Mouse (Mus musculus): ENCODE data around the gene Camta2. TPM values are rescaled to one million over a fixed set of nuclear protein-coding genes. Genes with fewer than 3 reads are reported as not detected.

Gene Camta2
- polyA plus RNA-seq, 1 experiment from 2014 or later, result 9.8 TPM

GRCm38 (mm10) chr11:70706127-70706526, 18.2 kb upstream of the Camta2 start:
- H3K36me3 ChIP-seq, result peaks cover 88% of the 10 kb centered on the region
- peaks cover 20% of the 10 kb centered on the region for H3K4me1 ChIP-seq
- H3K27ac ChIP-seq (replicated peaks), result no peak overlapping the region
- H3K27me3 ChIP-seq (ENCODE audit: low read depth, poor library complexity, severe bottlenecking), result no peaks in the 10 kb centered on the region
- H3K9me3 ChIP-seq (replicated peaks), result no peaks in the 10 kb centered on the region
- 77% methylated on average over 3 of the region's 3 CpGs for WGBS
- no peak overlapping the region for H3K4me3 ChIP-seq
- no peak for DNase-seq (ENCODE audit: low spot score)

GRCm38 (mm10) chr11:70702781-70703180, 14.9 kb upstream of the Camta2 start:
- DNase-seq (ENCODE audit: low spot score), result no peak
- H3K27ac ChIP-seq (replicated peaks), result no peak overlapping the region
- no peaks in the 10 kb centered on the region for H3K9me3 ChIP-seq (replicated peaks)
- H3K36me3 ChIP-seq, result peaks cover 55% of the 10 kb centered on the region
- peak overlapping the region; percentile 5; the same call in 1 of the 2 replicates for H3K4me3 ChIP-seq
- peaks cover 35% of the 10 kb centered on the region for H3K4me1 ChIP-seq
- 86% methylated on average over 6 of the region's 6 CpGs for WGBS
- peaks cover 8% of the 10 kb centered on the region; the same call in 1 of the 2 replicates for H3K27me3 ChIP-seq (ENCODE audit: low read depth, poor library complexity, severe bottlenecking)

GRCm38 (mm10) chr11:70701984-70702733, 14.3 kb upstream of the Camta2 start:
- Histone ChIP-seq H3K27ac (replicated peaks) (no peak overlapping the region), H3K27me3 (ENCODE audit: low read depth, poor library complexity, severe bottlenecking) (peaks cover 8% of the 10 kb centered on the region; the same call in 1 of the 2 replicates), H3K4me1 (peaks cover 35% of the 10 kb centered on the region), H3K4me3 (peak overlapping the region; percentile 93; the same call in 1 of the 2 replicates), H3K36me3 (peaks cover 49% of the 10 kb centered on the region), H3K9me3 (replicated peaks) (no peaks in the 10 kb centered on the region)
- 85% methylated on average over 6 of the region's 6 CpGs for WGBS
- DNase-seq (ENCODE audit: low spot score), result no peak

DNA sequence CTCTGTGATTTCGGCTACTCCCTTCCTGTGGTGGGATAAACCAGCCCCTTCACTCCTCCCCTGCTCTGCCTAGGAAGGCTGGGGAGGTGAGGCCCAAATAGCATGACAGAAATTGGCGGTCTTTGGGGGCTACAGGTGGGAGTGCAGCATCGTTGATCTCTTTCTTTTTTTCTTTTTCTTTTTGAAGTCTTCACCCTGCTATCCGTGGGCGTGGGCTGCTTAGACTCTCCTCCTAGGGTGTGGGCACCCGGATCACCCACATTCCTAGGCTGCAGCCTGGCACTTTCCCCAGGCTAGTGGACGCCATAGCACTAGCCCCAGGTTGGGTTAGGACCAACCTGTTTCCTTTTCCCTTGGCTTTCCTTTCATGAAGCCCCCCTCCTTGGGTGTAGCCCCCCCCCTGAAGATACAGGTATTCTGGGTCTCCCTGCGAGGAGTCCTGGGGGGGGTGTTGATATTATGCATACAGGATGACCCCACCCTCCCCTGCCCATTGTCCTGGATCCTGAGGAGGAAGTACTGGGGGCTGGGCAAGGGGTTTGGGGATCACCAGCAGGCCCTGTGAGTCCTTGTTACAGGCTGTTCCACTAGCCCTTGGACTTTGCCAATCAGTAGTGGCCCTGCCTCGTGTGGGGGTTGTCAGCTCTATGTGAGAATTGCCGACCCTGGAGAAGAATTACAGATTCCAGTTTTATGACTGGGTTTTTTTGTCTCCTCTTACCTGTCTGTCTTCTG, 13.5 kb upstream of the Camta2 start:
- Histone ChIP-seq H3K9me3 (replicated peaks) (no peaks in the 10 kb centered on the region), H3K36me3 (peaks cover 41% of the 10 kb centered on the region), H3K27ac (replicated peaks) (peak overlapping the region; percentile 95), H3K27me3 (ENCODE audit: low read depth, poor library complexity, severe bottlenecking) (peaks cover 8% of the 10 kb centered on the region; the same call in 1 of the 2 replicates), H3K4me3 (peak overlapping the region; percentile 93), H3K4me1 (peaks cover 35% of the 10 kb centered on the region)
- WGBS, result 17% methylated on average over 10 of the region's 10 CpGs
- DNase-seq (ENCODE audit: low spot score), result no peak

DNA sequence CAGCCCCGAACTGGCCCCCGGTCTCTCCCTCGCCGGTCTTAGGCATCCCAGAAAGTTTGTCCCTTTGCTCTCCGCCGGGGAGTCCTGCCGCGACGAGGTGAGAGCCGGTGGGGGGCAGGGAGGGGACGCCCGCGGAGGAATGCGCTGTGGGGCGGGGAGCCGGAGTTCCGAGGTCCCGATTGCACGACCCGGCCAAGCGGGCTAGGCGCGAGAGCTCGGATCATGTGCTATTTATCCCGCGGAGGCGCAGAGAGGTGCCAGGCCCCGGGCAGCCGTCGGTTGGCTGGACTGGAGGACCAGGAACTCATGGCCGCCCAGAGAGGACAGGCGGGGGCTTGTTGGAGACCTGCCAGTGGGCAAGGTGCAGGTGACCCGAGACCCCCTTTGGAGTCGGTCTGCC, 12.7 kb upstream of the Camta2 start:
- Histone ChIP-seq H3K9me3 (replicated peaks) (no peaks in the 10 kb centered on the region), H3K4me1 (peaks cover 35% of the 10 kb centered on the region), H3K27ac (replicated peaks) (peak overlapping the region; percentile 95), H3K4me3 (peak overlapping the region; percentile 93), H3K36me3 (peaks cover 34% of the 10 kb centered on the region), H3K27me3 (ENCODE audit: low read depth, poor library complexity, severe bottlenecking) (peaks cover 8% of the 10 kb centered on the region; the same call in 1 of the 2 replicates)
- DNase-seq (ENCODE audit: low spot score), result peak; percentile 66
- under 1% methylated on average over 34 of the region's 34 CpGs for WGBS

DNA sequence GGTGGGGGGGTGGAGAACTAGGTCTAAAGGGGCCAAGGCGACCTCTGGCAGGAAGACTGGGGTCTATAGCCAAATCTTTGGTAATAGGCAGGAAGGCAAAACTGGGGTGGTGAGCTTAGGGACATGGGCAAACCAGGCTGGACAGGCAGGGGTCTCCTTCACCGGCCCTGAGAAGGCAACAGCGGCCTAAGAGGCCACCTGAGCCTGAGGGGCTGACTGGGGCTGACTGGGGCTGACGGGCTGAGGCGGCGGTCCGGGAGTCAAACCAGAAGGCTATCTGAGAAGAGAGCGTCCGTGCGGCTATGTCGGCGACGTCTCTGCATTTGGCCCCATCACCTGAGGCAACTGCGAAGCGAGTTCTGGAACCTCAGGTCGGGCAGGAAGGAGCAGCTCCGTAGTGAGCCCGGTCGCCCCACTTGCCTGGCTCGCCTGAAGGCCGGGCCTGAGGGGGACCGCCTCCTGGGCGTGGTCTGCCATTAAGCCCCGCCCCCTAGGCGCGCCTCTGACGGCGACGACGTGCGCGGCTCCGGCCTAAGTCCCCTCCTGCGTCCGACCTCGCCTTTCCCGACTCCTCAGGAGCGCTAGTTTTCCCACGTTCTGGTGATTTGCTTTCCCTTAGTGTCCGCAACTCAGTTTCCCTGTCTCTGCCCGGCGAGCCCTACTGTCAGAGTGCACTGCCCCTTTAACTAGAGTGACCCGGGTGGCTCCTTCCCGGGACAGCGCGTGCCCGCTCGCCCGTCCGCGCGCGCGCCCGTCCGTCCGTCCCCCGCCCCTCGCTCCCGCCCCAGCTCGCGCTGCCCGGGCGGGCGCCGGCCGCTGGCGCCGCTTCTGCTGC, 12.0 kb upstream of the Camta2 start, which contains the start of the genes Inca1 and Kif1c:
TSS of gene Inca1 (minus strand) at position 434 of the 835 bp plus-strand sequence.
TSS of gene Kif1c (plus strand) at position 827 of the 835 bp plus-strand sequence.
- Histone ChIP-seq H3K27me3 (ENCODE audit: low read depth, poor library complexity, severe bottlenecking) (peaks cover 8% of the 10 kb centered on the region; the same call in 1 of the 2 replicates), H3K4me3 (peak within 1 kb of the TSS; percentile 93), H3K4me1 (peaks cover 35% of the 10 kb centered on the region), H3K9me3 (replicated peaks) (no peaks in the 10 kb centered on the region), H3K36me3 (peaks cover 27% of the 10 kb centered on the region), H3K27ac (replicated peaks) (peak within 1 kb of the TSS; percentile 95)
- DNase-seq (ENCODE audit: low spot score), result peak; percentile 90
- WGBS, result under 1% methylated on average over 69 of the region's 69 CpGs

- Histone ChIP-seq H3K36me3 (peaks cover 18% of the 10 kb centered on the region), H3K4me3 (peak overlapping the region; percentile 93; the same call in 1 of the 2 replicates), H3K4me1 (peaks cover 35% of the 10 kb centered on the region), H3K9me3 (replicated peaks) (no peaks in the 10 kb centered on the region), H3K27me3 (ENCODE audit: low read depth, poor library complexity, severe bottlenecking) (peaks cover 8% of the 10 kb centered on the region; the same call in 1 of the 2 replicates), H3K27ac (replicated peaks) (no peak overlapping the region)
- no peak for DNase-seq (ENCODE audit: low spot score)
- WGBS, result 78% methylated on average over 2 of the region's 2 CpGs
Measured at GRCm38 (mm10) chr11:70699051-70699450, 11.1 kb upstream of the Camta2 start.

DNA sequence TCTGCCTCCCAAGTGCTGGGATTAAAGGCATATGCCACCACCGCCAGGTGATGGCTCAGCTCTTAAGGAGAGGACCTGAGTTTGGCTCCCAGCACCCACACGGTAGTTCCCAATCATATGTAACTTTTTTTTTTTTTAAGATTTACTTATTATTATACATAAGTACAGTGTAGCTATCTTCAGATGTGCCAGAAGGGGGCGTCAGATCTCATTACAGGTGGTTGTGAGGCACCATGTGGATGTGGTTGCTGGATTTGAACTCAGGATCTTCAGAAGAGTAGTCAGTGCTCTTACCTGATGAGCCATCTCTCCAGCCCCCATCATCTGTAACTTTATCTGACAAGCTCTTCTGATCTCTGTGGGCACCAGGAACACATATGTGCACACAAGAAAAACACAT, 9.5 kb upstream of the Camta2 start:
- Histone ChIP-seq H3K4me1 (peaks cover 27% of the 10 kb centered on the region), H3K4me3 (no peak overlapping the region), H3K27me3 (ENCODE audit: low read depth, poor library complexity, severe bottlenecking) (peaks cover 8% of the 10 kb centered on the region; the same call in 1 of the 2 replicates), H3K9me3 (replicated peaks) (no peaks in the 10 kb centered on the region), H3K27ac (replicated peaks) (no peak overlapping the region), H3K36me3 (peaks cover 1% of the 10 kb centered on the region; the same call in 1 of the 2 replicates)
- no peak for DNase-seq (ENCODE audit: low spot score)
- WGBS, result 81% methylated on average over 3 of the region's 3 CpGs

DNA sequence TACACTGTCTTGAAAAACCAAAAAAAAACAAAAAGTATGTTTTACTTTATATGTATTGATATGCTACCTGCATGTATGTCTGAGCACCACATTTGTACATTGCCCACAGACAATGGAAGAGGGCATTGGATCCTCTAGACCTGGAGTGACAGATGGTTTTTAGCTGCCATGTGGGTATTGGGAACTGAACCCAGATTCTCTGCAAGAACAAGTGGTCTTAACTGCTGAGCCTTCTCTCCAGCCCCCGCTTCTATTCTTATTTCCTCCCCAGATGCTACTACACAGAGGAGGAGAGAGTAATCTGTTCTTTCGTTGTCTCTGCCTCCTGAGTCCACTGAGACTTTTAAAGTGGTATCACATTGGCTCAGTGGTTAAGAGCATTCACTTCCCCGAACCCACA, 5.6 kb upstream of the Camta2 start:
- Histone ChIP-seq H3K27me3 (ENCODE audit: low read depth, poor library complexity, severe bottlenecking) (no peaks in the 10 kb centered on the region; the same call in 1 of the 2 replicates), H3K9me3 (replicated peaks) (no peaks in the 10 kb centered on the region), H3K4me1 (peaks cover 7% of the 10 kb centered on the region), H3K4me3 (no peak overlapping the region), H3K27ac (replicated peaks) (no peak overlapping the region), H3K36me3 (no peaks in the 10 kb centered on the region)
- 76% methylated on average over 3 of the region's 3 CpGs for WGBS
- no peak for DNase-seq (ENCODE audit: low spot score)

- H3K4me3 ChIP-seq, result no peak overlapping the region
- no peaks in the 10 kb centered on the region; the same call in 1 of the 2 replicates for H3K27me3 ChIP-seq (ENCODE audit: low read depth, poor library complexity, severe bottlenecking)
- WGBS, result 54% methylated on average over 4 of the region's 4 CpGs
- peaks cover 28% of the 10 kb centered on the region for H3K4me1 ChIP-seq
- no peak for DNase-seq (ENCODE audit: low spot score)
- no peak overlapping the region for H3K27ac ChIP-seq (replicated peaks)
- H3K9me3 ChIP-seq (replicated peaks), result no peaks in the 10 kb centered on the region
- H3K36me3 ChIP-seq, result peaks cover 10% of the 10 kb centered on the region; the same call in 1 of the 2 replicates
Measured at GRCm38 (mm10) chr11:70689578-70689977, 1.7 kb upstream of the Camta2 start.

- Histone ChIP-seq H3K9me3 (replicated peaks) (no peaks in the 10 kb centered on the region), H3K4me3 (peak overlapping the region; percentile 93), H3K4me1 (peaks cover 28% of the 10 kb centered on the region), H3K27ac (replicated peaks) (peak overlapping the region; percentile 92), H3K27me3 (ENCODE audit: low read depth, poor library complexity, severe bottlenecking) (no peaks in the 10 kb centered on the region; the same call in 1 of the 2 replicates), H3K36me3 (peaks cover 22% of the 10 kb centered on the region)
- 12% methylated on average over 8 of the region's 8 CpGs for WGBS
- DNase-seq (ENCODE audit: low spot score), result no peak
Measured at GRCm38 (mm10) chr11:70688372-70688771, 467 bp upstream of the Camta2 start.
